9 mouse cellular contexts compared by ENCODE assay signal in genomic region chr6:124375435-124375884, GRCm38 (mm10). TPM values are rescaled to one million over a fixed set of nuclear protein-coding genes. Genes with fewer than 3 reads are reported as not detected.
DNase-seq lines count a peak whose midpoint lies in the region; ATAC-seq lines count a peak whose summit lies in the region.
"Had no signal": no experiment of that assay in that cellular context is flagged by ENCODE, and none has a peak within 500 bp of the region (broad histone marks: within the 10 kb centered on the region; RNA-seq: fewer than 3 reads in every experiment).

No protein-coding gene starts in this region.

- H3K36me3 ChIP-seq in kidney, embryonic 14.5 days (ENCODE audit: control insufficient read depth, insufficient read depth, low read length): no peaks in the 10 kb centered on the region
- H3K36me3 ChIP-seq in intestine, embryonic 15.5 days: no peaks in the 10 kb centered on the region
- H3K36me3 ChIP-seq in forebrain, embryonic 13.5 days (ENCODE audit: poor library complexity, severe bottlenecking): no peaks in the 10 kb centered on the region
- no peaks in the 10 kb centered on the region for H3K36me3 ChIP-seq in midbrain, embryonic 13.5 days

- ATAC-seq in kidney, embryonic 14.5 days (ENCODE audit: low FRiP score, low TSS enrichment): no peak
- peak; percentile 68 for ATAC-seq in intestine, embryonic 15.5 days
- peak; percentile 74 for ATAC-seq in megakaryocyte progenitor cell, adult 5-6 weeks (replicated peaks; ENCODE audit: poor library complexity)
- ATAC-seq in forebrain, embryonic 13.5 days: no peak
- no peak for ATAC-seq in midbrain, embryonic 13.5 days
- ATAC-seq: Patski had no signal

- no peaks in the 10 kb centered on the region for H3K4me1 ChIP-seq in kidney, embryonic 14.5 days (ENCODE audit: control insufficient read depth, insufficient read depth, low read length)
- H3K4me1 ChIP-seq in intestine, embryonic 15.5 days (replicated peaks): no peaks in the 10 kb centered on the region
- no peaks in the 10 kb centered on the region for H3K4me1 ChIP-seq in forebrain, embryonic 13.5 days
- no peaks in the 10 kb centered on the region for H3K4me1 ChIP-seq in midbrain, embryonic 13.5 days (replicated peaks)

- no peak overlapping the region for H3K27ac ChIP-seq in kidney, embryonic 14.5 days (ENCODE audit: low read depth, low read length)
- no peak overlapping the region for H3K27ac ChIP-seq in intestine, embryonic 15.5 days
- H3K27ac ChIP-seq in forebrain, embryonic 13.5 days: no peak overlapping the region
- H3K27ac ChIP-seq in midbrain, embryonic 13.5 days: no peak overlapping the region

- no peak overlapping the region for H3K4me3 ChIP-seq in kidney, embryonic 14.5 days (ENCODE audit: low read length)
- no peak overlapping the region for H3K4me3 ChIP-seq in intestine, embryonic 15.5 days (replicated peaks)
- H3K4me3 ChIP-seq in forebrain, embryonic 13.5 days: no peak overlapping the region
- no peak overlapping the region for H3K4me3 ChIP-seq in midbrain, embryonic 13.5 days (replicated peaks)

- peak; percentile 12 to 29 for DNase-seq in kidney, adult 8-10 months
- peak; percentile 57 for DNase-seq in yolk sac, embryonic 10.5 days (ENCODE audit: low spot score)
- DNase-seq in neural tube, embryonic 10.5 days (ENCODE audit: extremely low spot score, low spot score): no peak

- H3K9me3 ChIP-seq in kidney, embryonic 14.5 days (ENCODE audit: control insufficient read depth, low read length): no peaks in the 10 kb centered on the region
- H3K9me3 ChIP-seq in intestine, embryonic 15.5 days: no peaks in the 10 kb centered on the region
- no peaks in the 10 kb centered on the region for H3K9me3 ChIP-seq in forebrain, embryonic 13.5 days (replicated peaks)
- no peaks in the 10 kb centered on the region for H3K9me3 ChIP-seq in midbrain, embryonic 13.5 days

- no peak overlapping the region for H3K4me2 ChIP-seq in kidney, embryonic 14.5 days (replicated peaks; ENCODE audit: low read depth, low read length)
- no peak overlapping the region for H3K4me2 ChIP-seq in intestine, embryonic 15.5 days (replicated peaks)
- no peak overlapping the region for H3K4me2 ChIP-seq in forebrain, embryonic 13.5 days
- no peak overlapping the region for H3K4me2 ChIP-seq in midbrain, embryonic 13.5 days (replicated peaks)

- H3K27me3 ChIP-seq in kidney, embryonic 14.5 days (ENCODE audit: control insufficient read depth, insufficient read depth, low read length): no peaks in the 10 kb centered on the region
- H3K27me3 ChIP-seq in intestine, embryonic 15.5 days (replicated peaks): no peaks in the 10 kb centered on the region
- no peaks in the 10 kb centered on the region for H3K27me3 ChIP-seq in forebrain, embryonic 13.5 days
- no peaks in the 10 kb centered on the region for H3K27me3 ChIP-seq in midbrain, embryonic 13.5 days
- H3K27me3 ChIP-seq: Patski had no signal

- 86% methylated on average over 11 of the region's 11 CpGs for WGBS in kidney, embryonic 14.5 days
- WGBS in intestine, embryonic 15.5 days: 60% methylated on average over 11 of the region's 11 CpGs
- 86% methylated on average over 11 of the region's 11 CpGs for WGBS in forebrain, embryonic 13.5 days
- WGBS in midbrain, embryonic 13.5 days: 90% methylated on average over 11 of the region's 11 CpGs

- H3K9ac ChIP-seq in kidney, embryonic 14.5 days (ENCODE audit: low read depth, low read length): no peak overlapping the region
- no peak overlapping the region for H3K9ac ChIP-seq in intestine, embryonic 15.5 days
- H3K9ac ChIP-seq in forebrain, embryonic 13.5 days: no peak overlapping the region
- no peak overlapping the region for H3K9ac ChIP-seq in midbrain, embryonic 13.5 days (replicated peaks)

RNA-seq across cellular contexts. Expression of gene Pex5, which starts 39.4 kb away (rescaled TPM):
- polyA plus RNA-seq in kidney, embryonic 14.5 days (2014; fragmentation: Nextera tagmentation; extraction: Ambion mirVana): 26.8 and 35.3 TPM in 2 replicates
- polyA plus RNA-seq in intestine, embryonic 15.5 days (2015; fragmentation: Nextera tagmentation; extraction: Ambion mirVana): 41.3 and 41.8 TPM in 2 replicates
- 15.5 and 20.7 TPM in 2 replicates for total RNA-seq in megakaryocyte progenitor cell, adult 5-6 weeks (2015)
- total RNA-seq in megakaryocyte progenitor cell, adult 5-6 weeks (2017): 18.9 and 20.6 TPM in 2 replicates
- polyA plus RNA-seq in forebrain, embryonic 13.5 days (2015; fragmentation: Nextera tagmentation; extraction: Ambion mirVana): 67.2 and 69.6 TPM in 2 replicates
- 74.9 and 78.0 TPM in 2 replicates for polyA plus RNA-seq in midbrain, embryonic 13.5 days (2015; fragmentation: Nextera tagmentation; extraction: Ambion mirVana)

Comparison
In these comparisons a context has a peak if more than half of its experiments do, and no peak if none do; other contexts are left out.
1. ATAC-seq: peak in intestine, embryonic 15.5 days (single experiment) and megakaryocyte progenitor cell, adult 5-6 weeks (single experiment); none in kidney, embryonic 14.5 days (single experiment), forebrain, embryonic 13.5 days (single experiment) and midbrain, embryonic 13.5 days (single experiment).